Mouse (Mus musculus) hindlimb bud, embryonic 11.5 days (tissue): Measurements from ENCODE around the gene Gm3424.
A peak's percentile ranks its signal among the peaks of the same experiment; 100 is the strongest.
"Not testable (repeated sequence)": the region's sequence is repeated elsewhere in the genome, so short reads cannot be mapped to it uniquely, and the experiment has no call there.

Experiments
- DNase-seq: peaks from one replicate; pipeline ENCODE4 v3.0.0-alpha.2; 2012; ENCODE audit warnings: low read depth, low spot score; ENCODE audit errors: extremely low spot score

The Gm3424 gene

DNA sequence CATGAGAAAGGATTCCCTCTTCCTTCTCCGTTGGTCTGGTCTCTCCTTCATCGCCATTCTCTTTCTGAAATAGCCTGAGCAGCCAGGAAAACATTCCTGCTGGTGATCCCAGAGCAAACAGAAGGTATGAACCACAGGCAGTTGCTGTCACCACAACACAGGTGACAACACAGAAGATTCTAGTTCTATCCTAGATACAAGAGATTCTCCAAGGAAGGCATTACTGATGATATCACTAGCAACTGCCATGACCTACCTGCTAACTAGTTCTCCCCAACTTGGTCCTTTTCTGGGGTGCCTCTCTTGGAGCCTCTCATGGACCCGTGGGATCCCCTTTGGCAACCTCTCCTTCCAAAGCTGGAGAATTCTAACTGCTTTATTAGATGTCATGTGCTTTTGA is at the start of gene Gm3424:
Gm3424 (minus strand) TSS at position 101 of the 400 bp plus-strand sequence.
- DNase-seq, result not testable (repeated sequence)

DNA sequence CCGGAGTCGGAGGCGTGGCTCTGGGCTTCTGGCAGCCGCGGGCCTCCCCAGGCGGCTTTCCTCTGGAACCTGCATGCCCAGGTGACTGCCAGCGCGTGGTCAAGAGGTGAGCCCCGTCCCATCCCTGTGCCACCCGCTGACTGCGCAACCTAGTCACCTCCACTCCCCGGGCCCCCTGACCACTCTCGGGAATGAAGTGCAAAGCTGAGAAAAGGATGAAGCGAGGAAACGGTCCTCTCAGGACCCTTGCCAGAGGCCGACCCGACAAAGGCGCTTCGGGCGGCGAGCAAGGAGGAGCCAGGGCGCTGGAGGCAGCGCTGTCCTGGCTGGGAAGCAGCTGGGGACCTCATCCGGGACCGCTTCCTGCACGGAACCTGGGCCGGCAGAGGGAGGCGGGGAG is 49.7 kb upstream of the Gm3424 start:
- not testable (repeated sequence) for DNase-seq

DNA sequence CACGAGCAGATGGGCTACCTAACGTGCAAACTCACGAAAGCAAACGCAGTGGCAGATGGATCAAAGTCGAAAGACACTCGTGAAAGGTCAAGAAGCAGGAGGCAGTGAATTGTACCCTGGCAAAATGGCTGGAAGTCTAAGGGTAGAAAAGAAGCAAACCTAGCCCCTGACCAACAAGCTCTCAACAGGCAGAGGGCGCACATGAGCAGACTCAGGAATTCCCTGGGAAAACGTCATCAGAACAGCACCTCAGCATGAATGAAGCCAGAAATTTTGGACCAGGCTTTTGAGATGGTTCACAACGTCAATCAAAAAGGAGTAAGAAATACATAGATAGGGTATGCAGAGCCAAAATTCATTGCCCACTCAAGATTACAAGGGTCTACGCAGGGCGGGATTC is 49.0 kb upstream of the Gm3424 start:
- peak; percentile 0 for DNase-seq

DNA sequence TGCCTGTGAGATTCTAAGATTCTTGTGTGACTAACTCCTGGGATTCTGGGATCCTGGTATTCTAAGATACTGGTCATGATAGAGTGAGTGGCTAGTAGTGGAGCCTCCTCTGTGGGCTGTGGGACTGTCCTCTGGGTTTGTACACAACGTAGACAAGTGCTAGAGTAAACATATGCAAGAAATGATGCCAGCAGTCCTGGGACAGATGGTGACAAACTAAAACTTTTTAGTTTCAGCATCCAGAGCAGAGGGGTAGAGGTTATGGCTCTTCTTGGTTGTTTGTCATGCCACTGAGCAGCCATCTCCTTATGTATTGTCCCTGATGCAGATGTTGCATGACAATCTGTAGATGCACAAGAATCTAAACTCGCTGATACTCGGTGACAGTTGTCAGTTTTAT is 25.8 kb upstream of the Gm3424 start:
- not testable (repeated sequence) for DNase-seq

DNA sequence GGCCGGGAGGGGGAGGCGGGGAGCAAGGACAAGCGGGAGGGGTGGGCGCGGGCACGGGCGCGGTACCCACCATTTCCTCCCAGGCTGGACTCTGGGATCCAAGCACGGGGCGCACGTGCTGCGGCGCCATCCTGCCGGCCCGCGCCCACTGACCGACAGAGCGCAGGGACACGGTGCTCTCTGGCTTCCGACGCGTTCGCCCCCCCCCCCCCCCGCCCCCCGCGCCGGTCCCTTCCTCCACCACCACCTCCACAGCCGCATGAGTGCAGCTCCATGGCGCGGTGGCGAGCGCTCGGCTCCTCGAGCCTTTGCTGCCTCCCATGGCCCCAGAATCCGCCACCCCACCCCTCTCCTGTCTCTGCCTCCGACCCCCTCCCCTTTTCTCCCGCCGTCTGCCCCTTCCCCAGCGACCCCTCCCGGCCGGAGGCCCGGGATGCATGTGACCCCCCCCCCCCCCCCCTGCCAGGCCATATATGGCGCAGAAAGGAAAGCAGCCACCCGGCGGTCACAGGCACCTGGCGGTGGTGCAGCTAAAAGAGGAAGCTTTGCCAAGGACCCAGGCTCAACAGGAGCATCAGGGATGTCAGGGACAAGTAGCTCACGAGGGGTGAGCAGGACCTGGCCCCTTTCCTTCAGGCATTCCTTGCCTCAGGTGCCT is 17.3 kb downstream of the Gm3424 start:
- not testable (repeated sequence) for DNase-seq

DNA sequence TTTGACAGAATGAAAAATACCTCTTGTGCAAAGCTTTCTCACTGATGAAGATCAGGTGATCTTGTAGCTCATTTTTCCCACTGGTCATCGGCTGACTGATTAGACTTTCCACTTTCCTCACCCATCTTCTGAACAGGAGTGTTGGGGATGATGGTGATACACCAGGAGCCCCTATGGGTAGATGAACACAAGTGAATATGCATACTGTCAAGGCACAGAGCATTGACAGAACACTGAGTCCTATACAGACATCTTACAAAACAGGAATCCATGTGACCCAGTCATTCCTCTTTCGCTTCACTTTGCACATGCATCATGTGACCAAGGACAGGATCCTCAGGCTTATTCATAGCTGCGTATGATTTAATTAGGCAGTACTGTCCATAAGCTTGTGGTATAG is 22.2 kb downstream of the Gm3424 start, which contains the start of gene Gm3383:
Gm3383 (minus strand) TSS at position 101 of the 400 bp plus-strand sequence.
- not testable (repeated sequence) for DNase-seq
